Mouse (Mus musculus): Measurements from ENCODE around the gene Teddm2.

The Teddm2 gene

DNA sequence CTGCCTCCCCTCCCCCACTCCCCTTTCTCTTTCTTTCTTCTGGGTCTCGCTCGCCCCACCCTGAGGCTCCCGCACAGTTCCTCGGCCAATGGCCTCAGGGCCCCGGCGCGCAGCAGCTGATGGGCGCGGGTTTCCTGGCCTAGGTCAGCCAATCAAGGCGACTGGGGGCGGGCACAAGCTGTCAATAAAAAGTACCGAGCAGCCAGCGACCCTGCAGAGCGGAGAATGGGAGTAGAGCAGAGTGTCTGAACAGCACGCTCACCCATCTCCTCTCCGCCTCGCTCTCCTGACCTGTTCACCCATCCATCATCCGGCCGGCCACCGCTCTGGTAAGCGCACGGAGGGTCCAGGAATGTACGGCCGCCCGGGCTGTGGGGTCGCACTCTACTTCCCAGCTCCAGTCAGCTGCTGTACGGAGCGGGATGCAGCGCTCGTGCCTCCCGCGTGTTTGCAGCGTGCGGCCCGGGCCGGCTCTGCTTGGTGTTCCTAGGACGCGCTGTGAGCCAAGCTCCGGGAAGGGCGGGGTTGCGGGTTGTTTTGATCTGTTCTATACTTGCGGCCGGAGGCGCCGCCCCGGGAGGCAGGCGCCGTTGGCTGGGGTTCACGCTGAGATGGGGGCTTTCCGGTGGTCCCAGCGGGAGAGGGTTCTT lies at the start of gene Teddm2, which contains the start of gene Glul:
TSS of gene Teddm2 (minus strand) at position 498 of the 650 bp plus-strand sequence.
TSS of gene Glul (plus strand) at position 214 of the 650 bp plus-strand sequence.
- peak; percentile 93 to 95 for DNase-seq (ENCODE audit: low spot score in 2 of 2)

DNA sequence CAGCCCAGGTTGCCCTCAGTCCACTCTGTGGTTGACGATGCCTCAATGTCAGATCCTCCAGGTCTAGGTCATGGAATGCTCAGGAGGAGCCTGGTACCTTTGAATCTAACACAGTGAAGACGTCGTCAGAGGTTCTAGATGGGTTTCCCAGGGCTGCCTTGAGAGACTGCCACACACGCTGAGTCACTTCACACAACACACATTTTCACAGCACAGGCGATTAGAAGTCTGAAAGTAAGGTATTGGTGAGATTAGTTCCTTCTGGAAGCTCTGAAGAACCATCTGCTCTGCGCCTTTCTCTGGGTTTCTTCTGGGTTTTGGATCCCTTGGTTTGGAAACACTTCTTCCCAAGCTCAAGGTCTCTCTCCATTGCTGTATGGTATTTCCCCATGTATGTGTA lies 47.8 kb upstream of the Teddm2 start:
- no peak for DNase-seq (ENCODE audit: low spot score in 2 of 2)

DNA sequence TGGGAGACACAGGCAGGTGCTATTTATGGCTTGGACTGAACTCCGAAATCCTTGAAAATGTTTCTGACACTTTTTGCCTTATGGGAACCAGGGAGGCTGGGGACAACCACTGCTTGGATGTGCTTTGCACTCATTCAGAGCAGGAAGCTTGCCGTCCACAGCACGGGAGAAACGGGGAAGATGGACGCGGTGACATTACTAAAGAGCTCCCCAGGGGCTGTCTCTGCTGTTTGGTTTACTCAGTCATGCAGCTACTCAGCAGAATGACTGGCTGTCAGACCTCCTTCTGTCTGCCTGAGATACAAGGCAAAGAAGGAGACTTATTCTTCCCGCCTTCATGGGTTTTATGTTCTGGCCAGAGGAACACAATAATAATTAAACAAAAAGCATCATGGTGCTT lies 46.9 kb upstream of the Teddm2 start:
- DNase-seq (ENCODE audit: low spot score in 2 of 2): no peak

DNA sequence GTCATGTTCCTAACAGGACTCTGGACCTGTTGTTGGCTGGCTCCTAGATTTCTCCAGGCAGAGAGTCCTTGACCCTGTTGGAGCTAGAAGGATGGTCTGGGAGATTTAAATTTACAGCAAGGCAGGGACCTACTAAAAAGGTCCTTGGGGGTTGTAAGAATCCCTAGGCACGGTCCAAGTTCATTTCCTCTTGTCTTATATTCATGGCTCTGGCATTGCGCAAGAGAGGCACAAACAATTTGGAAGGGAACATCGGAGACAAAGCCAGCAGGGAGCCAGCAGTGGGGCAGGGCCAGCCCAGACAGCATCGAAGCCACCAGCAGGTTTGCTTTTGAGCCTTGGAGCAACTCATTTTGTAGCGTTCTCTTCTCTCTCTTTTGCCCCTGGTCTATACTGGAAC lies 45.2 kb upstream of the Teddm2 start:
- DNase-seq (ENCODE audit: low spot score in 2 of 2): no peak

DNA sequence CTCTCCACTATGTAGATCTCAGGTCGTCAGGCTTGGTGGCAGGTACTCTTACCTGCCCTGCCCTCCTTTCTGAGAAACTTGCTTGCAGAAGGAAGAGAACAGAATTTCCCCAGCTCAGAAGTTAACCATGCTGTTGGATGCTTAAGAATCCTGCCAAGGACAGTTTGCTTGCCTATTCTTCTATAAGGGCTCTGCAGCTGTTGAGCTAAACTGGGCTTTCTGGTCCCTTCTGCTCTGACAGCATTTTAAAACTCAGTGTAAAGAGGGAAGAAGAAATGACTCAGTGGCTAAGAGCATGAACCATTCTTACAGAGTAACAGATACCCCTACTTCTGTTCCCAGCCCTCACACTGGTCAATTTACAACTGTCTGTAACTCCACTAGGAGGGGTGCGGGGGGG lies 41.0 kb upstream of the Teddm2 start:
- no peak for DNase-seq (ENCODE audit: low spot score in 2 of 2)

DNA sequence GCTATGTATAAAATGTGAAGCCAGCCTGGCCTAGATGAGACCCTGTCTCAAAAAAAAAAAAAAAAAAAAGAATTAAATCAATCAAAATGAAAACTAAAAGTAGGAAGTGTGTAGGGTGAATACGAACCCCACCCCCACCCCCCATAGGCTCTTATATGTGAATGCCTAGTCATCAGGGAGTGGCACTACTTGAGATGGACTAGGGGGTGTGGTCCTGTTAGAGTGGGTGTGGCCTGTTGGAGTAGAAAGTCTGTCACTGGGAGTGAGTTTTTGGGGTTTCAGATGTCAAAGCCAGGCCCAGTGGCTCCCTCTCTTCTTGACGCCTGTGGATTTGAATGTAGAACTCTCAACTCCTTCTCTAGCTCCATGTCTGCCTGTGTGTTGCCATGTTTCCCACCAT lies 37.0 kb upstream of the Teddm2 start:
- no peak for DNase-seq (ENCODE audit: low spot score in 2 of 2)

DNA sequence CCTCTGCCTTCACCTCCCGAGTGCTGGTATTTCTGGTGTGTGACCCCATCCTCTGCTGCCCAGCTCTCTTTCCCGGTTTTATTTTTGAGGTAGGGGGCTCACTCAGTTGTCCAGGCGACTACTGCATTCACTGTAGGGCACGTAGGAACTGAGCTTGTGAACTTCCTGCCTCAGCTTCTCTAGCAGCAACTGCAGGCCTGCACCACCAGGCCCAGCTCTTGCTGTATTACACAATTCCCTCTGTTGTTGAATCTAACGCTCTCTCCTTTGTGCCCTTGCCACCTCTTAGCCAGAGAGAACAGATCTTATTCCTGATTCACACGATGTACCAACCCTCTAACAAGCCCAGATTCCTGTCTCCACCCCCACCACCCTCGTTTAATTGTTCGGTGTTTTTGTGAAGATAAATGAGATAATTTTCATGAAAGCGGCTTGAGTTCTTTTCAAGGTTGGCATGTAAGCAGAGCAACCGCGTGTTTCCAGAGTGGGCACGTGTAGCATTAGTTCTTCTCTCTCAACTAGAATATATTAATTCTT lies 35.9 kb upstream of the Teddm2 start:
- no peak for DNase-seq (ENCODE audit: low spot score in 2 of 2)

DNA sequence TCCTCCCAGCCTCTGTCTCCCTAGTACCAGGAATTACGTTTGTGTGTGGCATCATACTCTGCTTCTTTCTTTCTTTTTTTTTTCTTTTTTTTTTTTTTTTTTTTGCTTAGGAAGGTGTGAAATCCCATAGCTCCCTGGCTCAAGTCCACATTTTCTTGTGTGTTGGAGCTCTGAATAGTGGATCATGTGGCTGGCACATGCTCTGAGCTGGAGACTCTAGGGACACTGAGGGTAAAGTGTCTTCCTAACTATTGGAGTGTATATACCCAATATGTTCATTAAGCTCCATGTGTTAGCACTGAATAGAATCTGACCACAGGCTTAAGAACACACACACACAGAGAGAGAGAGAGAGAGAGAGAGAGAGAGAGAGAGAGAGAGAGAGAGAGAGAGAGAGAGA lies 33.7 kb upstream of the Teddm2 start:
- DNase-seq (ENCODE audit: low spot score in 2 of 2): no peak

DNA sequence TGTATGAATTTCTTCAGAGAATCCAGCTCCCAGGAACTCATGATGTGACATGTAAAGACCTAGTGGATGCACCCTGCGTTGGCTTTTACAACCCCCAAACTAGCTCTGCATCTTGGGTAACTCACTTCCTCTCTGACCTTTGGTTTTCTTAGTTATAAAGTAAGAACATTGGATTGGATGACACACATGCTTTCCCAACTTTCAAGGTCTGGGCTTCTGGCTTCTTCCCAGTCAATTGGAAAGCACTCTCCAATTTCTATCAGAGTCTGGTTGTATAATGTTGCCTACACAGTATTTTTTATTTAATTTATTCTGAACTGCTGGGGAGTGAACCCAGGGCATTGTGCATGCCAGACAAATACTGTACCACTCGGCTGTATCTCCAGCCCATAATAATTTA lies 30.4 kb upstream of the Teddm2 start:
- DNase-seq (ENCODE audit: low spot score in 2 of 2): no peak

DNA sequence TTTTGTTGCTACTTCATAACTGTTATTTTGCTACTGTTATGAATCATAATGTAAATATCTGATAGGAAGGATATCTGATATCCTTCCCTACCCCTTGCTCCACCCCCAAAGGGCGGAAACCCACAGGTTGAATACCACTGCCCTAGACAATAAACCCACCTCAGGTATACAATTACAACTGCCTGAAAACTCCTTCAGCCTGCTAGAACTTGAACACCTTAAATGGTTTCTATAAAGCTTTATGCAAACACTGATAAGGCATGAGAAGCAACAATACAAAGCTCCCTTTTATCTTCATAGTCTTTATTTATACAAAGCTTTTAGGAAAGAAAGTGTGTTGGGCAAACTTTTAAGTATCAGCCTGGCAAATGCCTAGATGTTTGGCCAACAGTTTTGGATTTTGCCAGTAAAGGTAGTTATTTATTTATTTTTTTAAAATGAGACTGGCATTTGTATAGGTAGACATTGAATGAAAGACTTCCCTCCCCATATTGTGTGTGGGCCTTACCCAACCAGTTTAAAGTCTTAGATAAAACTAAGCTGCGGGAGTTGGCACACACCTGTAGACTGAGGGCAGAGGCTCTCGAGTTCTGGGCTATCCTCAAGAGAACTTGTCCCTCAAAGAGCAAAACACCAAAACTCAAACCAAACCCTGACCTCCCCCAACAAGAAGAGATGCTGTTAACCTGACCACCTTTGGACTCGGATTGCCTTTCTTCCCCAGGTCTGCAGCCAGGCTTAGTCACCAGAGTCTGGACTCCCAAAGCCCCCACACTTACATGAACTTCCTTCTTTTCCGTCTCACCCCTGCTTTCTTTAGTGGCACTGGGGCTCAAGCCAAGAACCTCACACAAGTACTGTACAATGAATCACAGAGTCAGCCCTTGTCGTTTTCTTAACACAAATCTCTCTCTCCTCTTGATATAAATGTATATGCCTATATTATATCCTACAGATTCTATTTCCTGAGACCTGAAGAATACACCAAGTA lies 24.7 kb upstream of the Teddm2 start:
- DNase-seq (ENCODE audit: low spot score in 2 of 2): no peak

DNA sequence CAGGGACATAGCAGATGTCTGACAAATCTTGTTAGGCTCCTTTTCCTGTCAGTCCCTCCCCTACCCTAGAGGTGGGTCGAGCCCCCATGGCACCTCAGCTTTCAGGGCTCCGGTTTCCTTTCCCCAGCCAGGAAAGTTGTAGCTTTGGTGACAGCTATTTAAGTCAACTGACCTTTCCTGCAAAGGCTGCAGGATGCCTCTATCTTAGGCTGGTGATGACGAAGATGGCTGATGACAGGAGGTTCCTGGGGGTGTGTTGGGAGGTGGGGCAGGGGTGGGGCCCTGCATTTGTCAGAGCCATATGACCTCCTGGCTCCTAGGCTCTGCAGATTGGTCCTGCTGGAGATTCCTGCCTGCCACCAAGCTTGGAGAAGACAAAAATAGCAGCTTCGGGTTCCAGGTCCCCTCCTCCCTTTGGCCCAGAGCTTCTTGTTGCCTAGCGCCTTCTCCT lies 22.6 kb upstream of the Teddm2 start:
- DNase-seq (ENCODE audit: low spot score in 2 of 2): no peak

DNA sequence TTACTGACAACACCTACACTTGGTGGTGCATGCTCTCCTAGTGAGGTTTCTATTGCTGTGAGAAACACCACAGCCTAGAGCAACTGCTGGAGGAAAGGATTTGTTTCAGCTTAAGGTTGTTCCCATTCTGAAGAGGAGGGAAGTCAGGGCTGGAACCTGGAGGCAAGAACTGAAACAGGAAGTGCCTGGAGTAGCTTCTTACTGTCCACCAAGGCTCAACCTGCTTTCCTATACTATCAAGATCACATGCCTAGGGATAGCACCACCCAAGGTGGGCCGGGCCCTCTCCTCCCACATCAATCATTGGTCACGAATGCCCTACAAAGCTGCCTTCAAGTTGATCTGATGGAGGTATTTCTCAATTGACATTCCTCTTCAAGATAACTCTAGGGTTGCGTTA lies 21.6 kb upstream of the Teddm2 start:
- DNase-seq (ENCODE audit: low spot score in 2 of 2): no peak

DNA sequence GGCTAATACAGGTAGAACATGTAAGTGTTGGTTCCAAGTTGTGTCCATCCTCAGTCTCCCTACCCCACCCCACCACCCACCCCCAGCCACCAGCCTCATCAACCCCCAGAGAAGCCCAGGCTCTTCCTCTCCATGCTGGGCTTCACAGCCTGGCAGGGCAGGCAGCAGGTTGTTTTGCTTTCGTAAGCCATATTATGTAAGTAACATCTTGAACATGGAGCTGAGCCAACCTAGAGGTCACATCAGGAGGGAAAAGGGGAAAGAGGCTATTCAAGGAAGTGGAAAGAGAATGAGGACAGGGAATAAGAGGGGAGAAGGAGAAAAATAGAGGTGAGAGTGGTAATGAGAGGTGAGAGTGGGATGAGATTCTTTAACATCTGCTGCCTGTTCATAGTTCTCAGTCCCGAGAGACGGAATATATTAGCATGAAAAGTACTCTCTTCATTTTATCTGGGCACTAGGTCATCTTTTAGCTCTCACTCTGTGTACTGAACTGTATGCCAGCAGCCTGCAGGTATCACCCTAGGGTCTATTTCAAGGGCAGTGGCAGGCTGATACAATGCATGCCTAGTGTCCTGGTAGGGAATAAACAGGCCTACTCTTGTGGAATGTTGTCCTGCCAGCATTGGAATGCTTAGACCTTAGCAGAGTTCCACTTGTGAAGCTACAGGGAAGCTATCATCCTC lies 18.6 kb upstream of the Teddm2 start:
- DNase-seq (ENCODE audit: low spot score in 2 of 2): no peak

DNA sequence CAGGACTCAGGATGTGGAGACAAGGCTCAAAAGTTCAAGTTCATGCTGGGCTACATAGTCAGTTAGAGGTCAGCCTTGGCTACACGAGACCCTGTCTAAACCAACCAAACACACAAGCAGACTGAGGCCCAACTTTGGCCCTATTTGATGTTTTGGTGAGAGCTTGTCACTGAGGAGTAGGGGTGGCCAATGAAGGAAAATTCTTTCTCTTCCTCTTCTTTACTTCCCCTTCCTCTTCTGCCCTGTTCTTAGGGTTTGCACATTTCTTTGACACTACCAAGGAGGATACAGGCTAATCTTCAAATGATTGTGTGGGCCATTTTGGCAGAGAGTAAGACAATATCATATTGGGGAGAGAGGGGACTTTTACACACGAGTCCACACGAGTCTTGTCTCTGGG lies 13.8 kb upstream of the Teddm2 start:
- no peak for DNase-seq (ENCODE audit: low spot score in 2 of 2)

DNA sequence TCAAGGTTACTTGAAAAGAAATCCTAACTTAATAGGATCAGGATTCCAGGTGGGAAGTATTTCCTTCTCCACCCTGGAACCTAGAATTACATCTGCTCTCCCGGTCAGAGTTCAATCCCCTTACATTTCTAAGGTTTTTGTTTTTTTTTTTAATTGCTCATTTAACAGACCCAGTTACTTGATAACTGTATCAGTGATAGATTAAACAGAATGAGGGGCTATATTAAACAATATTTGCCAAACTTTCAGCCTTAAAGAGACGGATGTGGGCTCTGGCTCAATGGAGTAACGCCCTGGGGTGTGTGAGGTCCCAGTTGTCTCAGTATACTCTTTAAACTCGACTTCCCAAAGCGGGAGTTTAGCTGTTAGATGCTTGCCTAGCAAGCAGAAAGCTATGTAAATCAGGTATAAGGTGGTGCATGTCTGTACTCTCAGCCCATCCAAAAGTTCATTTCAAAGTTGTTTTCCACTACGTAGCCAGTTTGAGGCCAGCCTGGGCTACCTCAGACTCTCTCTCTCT lies 11.3 kb upstream of the Teddm2 start:
- DNase-seq (ENCODE audit: low spot score in 2 of 2): no peak

DNA sequence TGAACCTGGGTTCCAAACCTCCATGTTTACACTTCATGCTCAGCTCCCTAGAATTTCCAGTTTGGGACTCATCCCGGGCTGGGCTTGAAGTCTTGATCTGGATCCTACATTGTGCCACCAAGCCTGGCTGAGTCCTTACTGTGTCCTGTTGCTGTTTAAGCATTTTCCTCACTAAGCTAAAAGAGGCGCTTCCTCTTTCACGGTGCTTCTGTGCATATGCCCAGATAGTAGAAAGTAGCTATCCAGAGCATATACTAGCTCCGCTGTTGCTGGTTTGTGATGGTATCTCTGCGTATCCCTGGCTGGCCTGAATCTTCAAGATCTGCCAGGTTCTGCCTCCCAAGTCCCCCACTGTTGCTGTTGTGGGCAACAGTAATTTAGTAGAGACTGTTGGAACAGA lies 10.4 kb upstream of the Teddm2 start:
- DNase-seq (ENCODE audit: low spot score in 2 of 2): no peak

DNA sequence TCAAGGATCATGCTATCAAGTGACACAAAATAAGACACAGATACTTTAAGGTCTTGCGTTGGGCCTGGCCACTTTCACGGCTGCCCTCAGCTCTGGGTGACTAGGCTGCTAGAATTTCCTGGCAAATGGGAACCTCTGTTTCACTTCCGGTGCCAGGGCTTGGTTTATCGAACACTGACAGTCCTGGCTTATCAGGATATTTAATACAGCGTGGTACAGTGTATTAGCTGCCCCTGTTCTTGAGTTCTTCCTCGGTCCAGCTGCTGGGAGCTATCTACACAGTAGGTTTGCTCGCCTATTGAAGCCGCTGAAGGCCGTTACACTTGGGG lies 9.9 kb upstream of the Teddm2 start:
- no peak for DNase-seq (ENCODE audit: low spot score in 2 of 2)

DNA sequence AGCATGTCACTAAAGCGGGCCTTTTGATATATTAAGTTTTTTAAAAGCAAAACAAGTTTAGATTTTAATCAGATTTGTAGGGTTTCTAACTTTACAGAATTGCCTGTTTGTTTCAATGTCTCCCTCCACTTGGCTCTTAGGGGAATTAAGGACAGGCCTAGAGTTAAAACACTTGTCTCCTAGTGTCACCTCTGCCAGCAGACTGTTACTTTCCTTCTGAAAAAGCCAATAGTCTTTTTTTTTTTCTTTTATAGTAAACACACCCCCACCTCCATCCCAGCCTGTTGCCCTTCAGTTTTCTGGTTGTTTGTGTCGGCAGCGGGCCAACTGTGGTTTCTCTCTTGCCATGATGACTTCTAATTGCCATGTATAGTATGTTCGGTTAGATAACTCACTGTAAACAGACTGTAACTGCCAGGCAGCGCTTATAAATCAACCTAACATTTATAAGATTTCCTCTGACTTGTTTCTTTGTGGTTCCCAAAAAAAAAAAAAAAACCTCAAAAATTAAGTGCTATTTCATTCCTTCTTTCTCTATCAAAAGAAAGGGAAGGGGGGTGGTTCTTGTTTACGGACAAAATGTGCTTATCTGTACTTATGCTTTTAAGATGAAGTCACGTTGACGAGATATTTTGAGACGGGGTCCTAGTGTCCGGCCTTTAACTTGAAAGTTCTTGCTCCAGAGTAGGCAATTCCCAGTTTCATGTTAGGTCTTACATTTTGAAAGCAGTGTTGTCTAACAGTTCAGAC lies 9.4 kb upstream of the Teddm2 start:
- DNase-seq (ENCODE audit: low spot score in 2 of 2): no peak

DNA sequence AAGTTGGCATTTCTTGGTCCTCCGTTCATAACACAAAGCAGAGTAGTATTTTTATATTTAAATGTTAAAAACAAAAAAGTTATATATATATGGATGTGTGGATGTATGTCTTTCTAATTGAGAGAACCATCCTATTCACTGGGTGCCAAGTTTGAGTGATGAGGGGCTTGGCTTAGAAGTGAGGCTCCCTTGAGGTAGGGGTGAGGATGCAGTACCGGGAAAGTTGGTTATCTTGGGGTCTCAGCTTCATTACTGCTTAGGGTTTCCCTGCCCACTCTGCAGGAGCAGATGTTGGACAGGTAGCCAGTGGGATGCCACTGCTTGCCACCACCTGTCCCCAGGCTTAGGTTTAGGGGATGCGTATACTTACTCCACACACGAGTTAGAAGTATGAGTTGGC lies 8.7 kb upstream of the Teddm2 start:
- no peak for DNase-seq (ENCODE audit: low spot score in 2 of 2)

DNA sequence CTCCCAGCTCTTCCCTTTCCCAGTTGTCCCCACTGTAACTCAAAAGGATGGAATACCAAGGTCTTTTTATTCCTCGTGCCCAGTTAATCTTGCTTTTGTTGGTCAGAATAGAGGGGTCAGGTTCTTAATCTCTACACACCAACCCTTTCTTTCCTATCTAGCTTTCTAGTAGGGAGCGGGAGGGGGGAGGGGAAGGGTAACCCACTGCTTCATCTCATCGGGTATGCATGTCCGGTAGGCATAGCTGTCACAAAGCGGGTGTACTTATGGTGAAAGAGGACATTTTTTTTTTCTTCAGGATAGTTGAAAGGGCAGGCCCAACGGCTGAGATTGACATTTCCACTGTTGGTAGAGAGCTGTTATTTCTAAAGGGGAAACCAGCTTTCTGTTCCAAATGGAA lies 8.2 kb upstream of the Teddm2 start:
- no peak for DNase-seq (ENCODE audit: low spot score in 2 of 2)

DNA sequence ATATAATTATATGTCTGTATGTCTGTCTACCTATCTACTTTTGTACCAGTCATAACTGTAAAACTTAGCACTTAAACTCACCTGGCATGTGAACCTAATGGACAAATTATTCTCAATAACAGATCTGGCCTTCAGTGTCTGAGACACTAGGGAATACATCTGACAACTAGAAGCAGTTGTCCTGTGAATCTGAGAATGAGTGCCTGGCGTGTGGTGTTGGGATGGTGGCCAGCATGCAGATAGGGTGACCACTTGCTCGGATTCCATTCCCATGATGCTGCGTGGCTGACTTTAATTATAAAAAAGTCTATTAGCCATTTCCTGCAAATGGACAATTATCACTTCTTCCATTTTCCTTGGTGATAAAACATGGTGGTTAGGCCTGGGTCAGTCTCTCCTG lies 5.9 kb upstream of the Teddm2 start:
- DNase-seq (ENCODE audit: low spot score in 2 of 2): no peak

All from natural killer cell, adult 2 months (primary cell).